Mouse (Mus musculus): ENCODE data around the gene Elavl4. TPM values are rescaled to one million over a fixed set of nuclear protein-coding genes. Genes with fewer than 3 reads are reported as not detected.

The Elavl4 gene
- polyA plus RNA-seq, 1 experiment from 2014 or later: 185 TPM

DNA sequence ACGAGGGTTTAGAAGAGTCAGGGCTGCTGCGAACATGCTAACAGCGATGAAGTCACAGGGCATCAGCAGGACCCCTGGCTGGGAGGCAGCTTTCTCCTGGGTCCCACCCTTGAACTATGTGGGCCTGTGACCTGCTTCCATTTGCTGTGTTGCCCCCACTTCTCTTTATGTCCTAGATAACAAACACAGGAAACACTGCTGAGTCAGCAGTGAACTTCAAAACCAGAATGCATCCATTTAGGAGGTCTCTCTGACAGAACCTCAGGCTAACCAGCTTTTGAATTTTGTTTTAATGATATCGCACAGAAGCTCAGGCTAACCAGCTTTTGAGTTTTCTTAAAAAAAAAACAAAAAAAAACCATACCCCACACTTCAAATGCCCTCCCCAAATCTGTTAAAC is 96.1 kb downstream of the Elavl4 start:
- Histone ChIP-seq H3K27me3 (no peaks in the 10 kb centered on the region), H3K4me1 (peaks cover 11% of the 10 kb centered on the region), H3K27ac (no peak overlapping the region), H3K4me3 (replicated peaks) (no peak overlapping the region), H3K9me3 (no peaks in the 10 kb centered on the region), H3K36me3 (replicated peaks) (peaks cover 18% of the 10 kb centered on the region), H3K4me2 (no peak overlapping the region), H3K9ac (no peak overlapping the region)
- no peak for ATAC-seq (ENCODE audit: low FRiP score)
- WGBS: 86% methylated on average over 4 of the region's 4 CpGs

DNA sequence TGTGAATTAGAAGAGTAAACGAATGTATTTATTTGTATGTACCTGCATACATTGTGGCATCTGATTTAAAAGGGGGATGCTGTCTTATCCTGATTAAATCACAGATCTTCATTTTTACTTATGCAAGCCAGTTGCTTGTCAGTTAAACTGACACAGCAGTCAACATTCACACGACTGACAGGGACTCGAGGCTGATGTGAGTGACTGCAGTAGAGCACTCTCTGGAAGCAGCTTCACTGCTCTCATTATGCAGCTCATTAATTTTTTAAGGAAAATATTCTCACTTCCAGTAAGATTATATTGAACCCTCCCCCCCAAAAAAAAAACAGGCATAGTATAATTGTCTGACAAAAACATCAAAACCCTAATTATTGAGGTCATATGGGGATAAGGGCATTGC is 101.7 kb downstream of the Elavl4 start:
- Histone ChIP-seq H3K27ac (no peak overlapping the region), H3K4me3 (replicated peaks) (no peak overlapping the region), H3K9me3 (no peaks in the 10 kb centered on the region), H3K9ac (no peak overlapping the region), H3K4me1 (peaks cover 1% of the 10 kb centered on the region; the same call in 1 of the 2 replicates), H3K36me3 (replicated peaks) (peaks cover 55% of the 10 kb centered on the region), H3K4me2 (no peak overlapping the region), H3K27me3 (no peaks in the 10 kb centered on the region)
- ATAC-seq (ENCODE audit: low FRiP score): no peak
- WGBS: 76% methylated on average over 3 of the region's 3 CpGs

DNA sequence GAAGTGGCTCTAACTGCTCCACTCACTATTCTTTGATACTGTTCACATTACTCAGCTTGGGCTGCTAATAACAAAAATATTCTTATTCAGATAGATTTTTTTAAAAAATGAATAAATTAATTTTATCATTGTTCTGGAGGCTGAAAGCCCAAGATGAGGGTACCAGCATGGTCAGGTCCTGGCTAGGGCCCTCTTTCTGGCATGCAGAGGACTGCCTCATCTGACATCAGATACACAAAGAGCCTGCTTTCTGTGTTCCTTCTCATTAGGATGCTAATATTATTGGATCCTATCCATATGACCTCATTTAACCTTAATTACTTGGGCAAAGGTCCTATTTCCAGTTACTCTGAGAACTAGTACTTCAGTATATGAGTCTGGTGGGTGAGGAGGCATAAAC is 108.8 kb downstream of the Elavl4 start:
- H3K27me3 ChIP-seq: no peaks in the 10 kb centered on the region
- H3K4me1 ChIP-seq: peaks cover 5% of the 10 kb centered on the region; the same call in 1 of the 2 replicates
- H3K4me3 ChIP-seq (replicated peaks): no peak overlapping the region
- H3K4me2 ChIP-seq: no peak overlapping the region
- ATAC-seq (ENCODE audit: low FRiP score): no peak
- H3K27ac ChIP-seq: no peak overlapping the region
- no peak overlapping the region for H3K9ac ChIP-seq
- peaks cover 60% of the 10 kb centered on the region for H3K36me3 ChIP-seq (replicated peaks)
- no peaks in the 10 kb centered on the region for H3K9me3 ChIP-seq

DNA sequence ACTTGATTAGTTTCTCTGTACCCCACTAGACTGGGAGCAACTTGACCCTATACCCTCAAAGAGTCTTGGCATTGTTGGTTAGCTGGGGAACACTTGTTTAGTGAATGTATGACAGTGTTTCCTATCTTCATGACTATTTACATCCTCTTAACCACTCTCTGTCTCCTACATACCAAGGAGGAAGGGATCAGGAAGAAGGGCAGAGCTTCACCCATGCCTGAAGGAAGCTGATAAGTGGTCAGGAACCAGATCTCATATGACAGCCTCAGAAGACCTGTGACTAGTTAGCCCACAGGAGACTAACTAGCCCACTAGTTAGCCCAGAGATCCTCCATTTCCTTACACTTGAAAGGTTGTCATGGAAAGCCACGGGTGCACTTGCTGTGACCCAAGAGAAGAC is 117.2 kb downstream of the Elavl4 start:
- peaks cover 4% of the 10 kb centered on the region; the same call in 1 of the 2 replicates for H3K4me1 ChIP-seq
- no peaks in the 10 kb centered on the region for H3K9me3 ChIP-seq
- no peaks in the 10 kb centered on the region for H3K27me3 ChIP-seq
- no peak overlapping the region for H3K27ac ChIP-seq
- ATAC-seq (ENCODE audit: low FRiP score): no peak
- no peak overlapping the region for H3K4me3 ChIP-seq (replicated peaks)
- H3K36me3 ChIP-seq (replicated peaks): peaks cover 28% of the 10 kb centered on the region; the same call in 1 of the 2 replicates
- no peak overlapping the region for H3K4me2 ChIP-seq
- WGBS: 57% methylated on average over 1 of the region's 1 CpGs
- H3K9ac ChIP-seq: no peak overlapping the region

DNA sequence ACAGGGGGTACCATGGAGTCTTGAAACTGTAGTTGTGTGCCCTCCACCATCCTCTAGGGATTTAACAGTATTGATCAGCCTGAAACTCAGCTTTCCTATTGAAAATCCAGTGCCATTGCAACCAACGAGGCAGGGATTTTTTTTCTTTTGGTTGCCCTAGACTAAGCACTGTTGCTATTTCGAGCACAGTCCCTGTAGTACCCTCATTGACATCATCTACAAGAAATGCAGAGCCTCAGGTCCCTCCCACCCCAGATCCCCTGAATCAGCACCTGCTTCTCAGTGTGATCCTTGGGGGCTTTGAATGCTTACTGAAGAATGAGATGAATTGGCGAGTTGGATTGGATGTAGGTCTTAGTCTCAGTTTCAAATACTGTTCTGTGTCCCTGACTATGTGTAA is 119.4 kb downstream of the Elavl4 start:
- Histone ChIP-seq H3K36me3 (replicated peaks) (peaks cover 22% of the 10 kb centered on the region; the same call in 1 of the 2 replicates), H3K27ac (no peak overlapping the region), H3K4me1 (peaks cover 11% of the 10 kb centered on the region; the same call in 1 of the 2 replicates), H3K4me2 (no peak overlapping the region), H3K27me3 (no peaks in the 10 kb centered on the region), H3K9me3 (no peaks in the 10 kb centered on the region), H3K4me3 (replicated peaks) (no peak overlapping the region), H3K9ac (no peak overlapping the region)
- peak; percentile 20; the same call in 1 of the 2 replicates for ATAC-seq (ENCODE audit: low FRiP score)
- 48% methylated on average over 3 of the region's 3 CpGs for WGBS

DNA sequence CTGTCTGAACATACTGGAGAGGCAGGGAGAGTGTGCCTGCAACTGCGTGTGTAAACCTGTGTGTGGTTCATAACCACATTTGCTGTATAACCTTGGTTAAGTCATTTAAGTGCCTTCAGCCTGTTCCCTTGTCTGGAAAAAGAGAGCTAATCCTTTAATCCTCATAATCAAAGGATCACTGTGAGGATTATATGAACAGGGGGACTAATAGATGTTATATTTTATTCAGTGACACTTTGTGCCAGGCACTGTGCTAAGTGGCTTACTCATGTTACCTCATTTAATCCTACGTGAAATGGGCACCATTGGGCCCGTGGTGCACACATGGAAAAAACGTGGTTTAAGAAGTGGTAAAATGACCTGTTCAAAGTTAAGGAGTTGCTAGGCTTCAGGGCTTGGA is 119.9 kb downstream of the Elavl4 start:
- peaks cover 22% of the 10 kb centered on the region; the same call in 1 of the 2 replicates for H3K36me3 ChIP-seq (replicated peaks)
- H3K4me3 ChIP-seq (replicated peaks): no peak overlapping the region
- 57% methylated on average over 4 of the region's 4 CpGs for WGBS
- no peaks in the 10 kb centered on the region for H3K27me3 ChIP-seq
- H3K4me2 ChIP-seq: no peak overlapping the region
- peak; percentile 10; the same call in 1 of the 2 replicates for ATAC-seq (ENCODE audit: low FRiP score)
- H3K27ac ChIP-seq: no peak overlapping the region
- H3K9me3 ChIP-seq: no peaks in the 10 kb centered on the region
- no peak overlapping the region for H3K9ac ChIP-seq
- H3K4me1 ChIP-seq: peaks cover 13% of the 10 kb centered on the region; the same call in 1 of the 2 replicates

DNA sequence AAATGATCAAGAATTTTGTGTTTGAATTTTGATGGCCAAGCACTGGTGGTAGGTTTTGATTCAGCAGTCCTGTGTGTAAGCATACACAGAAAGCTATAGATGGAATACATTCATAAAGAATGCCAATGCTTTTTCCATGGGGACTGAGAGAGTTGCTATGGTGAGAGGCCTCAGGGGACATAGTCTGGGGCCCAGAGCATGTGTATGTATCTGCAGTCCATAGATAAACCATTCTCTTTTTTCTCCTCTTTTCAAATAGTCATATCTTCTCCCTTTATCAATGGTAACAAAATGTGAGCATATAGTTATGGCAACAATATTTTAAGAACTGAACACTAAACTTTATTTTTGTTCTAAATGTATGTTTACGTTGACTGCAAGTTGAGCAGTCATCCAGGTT is 122.1 kb downstream of the Elavl4 start:
- Histone ChIP-seq H3K4me3 (replicated peaks) (no peak overlapping the region), H3K27me3 (no peaks in the 10 kb centered on the region), H3K4me1 (peaks cover 13% of the 10 kb centered on the region; the same call in 1 of the 2 replicates), H3K36me3 (replicated peaks) (peaks cover 23% of the 10 kb centered on the region; the same call in 1 of the 2 replicates), H3K9ac (no peak overlapping the region), H3K27ac (no peak overlapping the region), H3K4me2 (no peak overlapping the region), H3K9me3 (no peaks in the 10 kb centered on the region)
- ATAC-seq (ENCODE audit: low FRiP score): no peak
- 100% methylated on average over 1 of the region's 1 CpGs for WGBS

DNA sequence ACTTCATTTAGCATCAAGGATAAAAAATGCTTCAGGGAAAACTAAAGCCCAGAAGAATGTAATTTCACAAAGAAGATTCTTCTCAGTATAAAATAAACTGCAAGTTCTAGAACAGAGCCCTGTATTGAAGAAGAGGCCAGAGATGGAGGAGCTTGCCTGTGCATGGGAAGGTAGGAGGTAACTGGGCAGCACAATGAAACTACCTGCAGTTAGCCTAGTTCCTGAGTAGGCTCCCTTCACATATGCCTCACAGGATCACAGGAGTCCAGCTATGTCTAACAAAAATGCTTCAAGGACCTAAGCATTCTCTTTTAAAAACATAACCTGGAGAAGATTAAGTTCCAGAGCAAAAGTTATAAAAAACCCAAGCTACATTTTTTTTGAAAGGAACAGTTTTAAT is 122.5 kb downstream of the Elavl4 start:
- ATAC-seq (ENCODE audit: low FRiP score): no peak
- H3K4me2 ChIP-seq: no peak overlapping the region
- peaks cover 13% of the 10 kb centered on the region; the same call in 1 of the 2 replicates for H3K4me1 ChIP-seq
- no peaks in the 10 kb centered on the region for H3K27me3 ChIP-seq
- H3K36me3 ChIP-seq (replicated peaks): peaks cover 23% of the 10 kb centered on the region; the same call in 1 of the 2 replicates
- H3K4me3 ChIP-seq (replicated peaks): no peak overlapping the region
- H3K9me3 ChIP-seq: no peaks in the 10 kb centered on the region
- H3K9ac ChIP-seq: no peak overlapping the region
- H3K27ac ChIP-seq: no peak overlapping the region

DNA sequence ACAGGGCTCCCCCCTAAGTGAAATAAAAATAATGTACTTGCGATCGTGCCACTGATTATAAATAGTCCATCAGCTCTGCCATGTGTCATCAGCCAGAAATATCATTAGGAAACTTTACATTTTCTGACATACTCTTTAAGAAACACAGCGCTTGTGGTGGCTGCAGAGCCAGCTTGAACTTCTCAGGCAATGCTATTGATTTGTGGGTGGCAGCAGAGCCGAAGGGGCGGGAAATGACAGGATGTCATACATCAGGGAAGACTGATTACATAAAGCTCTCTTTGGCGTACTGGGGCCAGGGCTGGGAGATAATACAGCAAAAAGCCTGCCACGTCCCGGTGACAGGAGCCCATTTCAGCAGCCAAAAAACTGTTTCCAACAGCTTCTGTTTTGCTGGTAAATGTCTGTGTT is 124.1 kb downstream of the Elavl4 start:
- Histone ChIP-seq H3K4me2 (no peak overlapping the region), H3K9ac (no peak overlapping the region), H3K4me3 (replicated peaks) (no peak overlapping the region), H3K27ac (no peak overlapping the region), H3K9me3 (no peaks in the 10 kb centered on the region), H3K4me1 (peaks cover 13% of the 10 kb centered on the region; the same call in 1 of the 2 replicates), H3K36me3 (replicated peaks) (peaks cover 19% of the 10 kb centered on the region), H3K27me3 (no peaks in the 10 kb centered on the region)
- WGBS: 83% methylated on average over 8 of the region's 8 CpGs
- no peak for ATAC-seq (ENCODE audit: low FRiP score)

DNA sequence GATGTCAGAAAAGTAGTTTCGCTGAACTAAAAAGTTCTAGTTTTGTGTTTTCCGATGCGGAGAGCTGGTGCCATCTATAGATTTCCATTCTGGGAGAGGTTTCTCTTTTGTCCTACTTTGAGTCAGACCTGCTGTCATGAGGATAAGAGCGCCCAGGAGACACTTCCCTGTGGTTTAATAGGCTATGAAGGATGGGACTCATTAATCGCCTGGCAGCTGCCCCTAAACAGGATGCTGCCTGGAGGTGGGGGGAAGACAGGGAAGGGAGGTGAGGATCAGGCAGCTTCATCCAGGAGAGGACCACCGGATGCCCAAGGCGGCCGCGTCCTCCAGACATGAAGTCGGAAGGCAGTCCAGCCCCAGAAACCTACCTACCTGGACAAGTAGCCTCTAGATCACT is 126.2 kb downstream of the Elavl4 start:
- no peak overlapping the region for H3K27ac ChIP-seq
- H3K36me3 ChIP-seq (replicated peaks): peaks cover 15% of the 10 kb centered on the region; the same call in 1 of the 2 replicates
- H3K4me1 ChIP-seq: peaks cover 10% of the 10 kb centered on the region; the same call in 1 of the 2 replicates
- H3K4me3 ChIP-seq (replicated peaks): no peak overlapping the region
- WGBS: 85% methylated on average over 10 of the region's 10 CpGs
- H3K4me2 ChIP-seq: no peak overlapping the region
- no peak for ATAC-seq (ENCODE audit: low FRiP score)
- H3K9ac ChIP-seq: no peak overlapping the region
- no peaks in the 10 kb centered on the region for H3K27me3 ChIP-seq
- H3K9me3 ChIP-seq: no peaks in the 10 kb centered on the region

DNA sequence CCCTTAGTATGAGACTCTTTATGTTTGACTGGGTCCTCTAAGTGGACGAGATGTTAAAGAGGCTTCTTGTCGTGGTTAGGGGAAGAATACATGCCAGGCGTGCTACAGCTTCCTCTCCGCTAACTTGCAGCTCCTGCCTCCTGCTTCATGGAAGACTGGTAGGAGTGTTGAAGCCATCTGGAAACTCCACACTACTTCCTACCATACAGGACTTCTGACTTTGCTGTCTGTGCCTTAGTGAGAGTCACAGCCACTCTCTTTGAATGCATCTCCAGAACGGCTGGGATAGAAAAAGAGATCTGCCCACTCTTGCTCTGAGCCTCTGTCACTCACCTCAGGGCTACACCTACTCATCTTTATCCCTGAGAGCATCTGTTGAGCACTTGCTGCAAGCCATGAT is 132.9 kb downstream of the Elavl4 start:
- peaks cover 9% of the 10 kb centered on the region for H3K4me1 ChIP-seq
- WGBS: 89% methylated on average over 5 of the region's 5 CpGs

DNA sequence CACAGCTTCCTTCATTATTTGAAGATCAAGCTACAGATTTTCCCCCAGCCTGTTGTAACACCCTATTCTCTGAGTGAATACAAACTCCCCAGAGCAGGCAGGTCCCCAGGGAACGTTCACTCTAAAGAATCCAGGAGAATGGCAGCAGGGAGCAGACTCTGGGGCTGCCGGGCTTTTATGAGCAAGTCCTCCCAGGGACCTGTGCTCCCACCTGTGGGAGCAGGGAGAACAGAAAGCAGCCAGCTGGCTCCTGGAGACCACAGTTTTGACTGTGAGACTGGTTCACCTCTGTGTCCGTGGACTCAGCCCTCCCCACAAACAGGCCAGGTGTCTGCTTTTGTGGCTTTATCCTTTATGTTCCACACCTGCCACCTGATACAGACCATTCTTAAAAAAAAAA is 134.2 kb downstream of the Elavl4 start:
- Histone ChIP-seq H3K9ac (no peak overlapping the region), H3K27ac (no peak overlapping the region), H3K4me2 (no peak overlapping the region), H3K4me1 (peaks cover 11% of the 10 kb centered on the region), H3K27me3 (no peaks in the 10 kb centered on the region), H3K4me3 (replicated peaks) (no peak overlapping the region), H3K9me3 (no peaks in the 10 kb centered on the region), H3K36me3 (replicated peaks) (peaks cover 28% of the 10 kb centered on the region)
- ATAC-seq (ENCODE audit: low FRiP score): no peak
- WGBS: 56% methylated on average over 3 of the region's 3 CpGs

More for the DNA sequence above, 132.9 kb downstream of the Elavl4 start:
- Histone ChIP-seq H3K9ac (no peak overlapping the region), H3K4me2 (no peak overlapping the region), H3K36me3 (replicated peaks) (peaks cover 29% of the 10 kb centered on the region), H3K9me3 (no peaks in the 10 kb centered on the region), H3K27me3 (no peaks in the 10 kb centered on the region), H3K4me3 (replicated peaks) (no peak overlapping the region), H3K27ac (no peak overlapping the region)
- ATAC-seq (ENCODE audit: low FRiP score): no peak

DNA sequence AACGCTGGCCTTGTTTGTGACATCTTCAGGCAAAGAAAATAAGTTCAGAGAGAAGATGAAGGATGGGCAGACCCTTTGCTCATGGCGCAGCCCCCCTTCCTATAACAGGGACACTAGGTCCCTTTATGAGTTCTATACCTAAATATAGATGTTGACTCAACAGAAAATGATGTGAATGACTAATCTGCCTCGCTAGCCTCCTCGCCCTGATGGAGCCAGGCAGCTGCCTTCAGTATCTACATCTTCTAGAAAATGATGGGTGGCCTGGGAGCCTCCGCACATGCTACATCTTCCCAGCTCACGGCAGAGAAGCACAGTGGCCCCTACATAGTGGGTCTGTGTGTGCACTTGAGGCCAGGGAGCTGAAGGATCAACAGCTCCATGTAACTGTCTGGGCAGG is 137.2 kb downstream of the Elavl4 start:
- Histone ChIP-seq H3K27ac (no peak overlapping the region), H3K4me3 (replicated peaks) (no peak overlapping the region), H3K27me3 (no peaks in the 10 kb centered on the region), H3K4me2 (no peak overlapping the region), H3K9me3 (no peaks in the 10 kb centered on the region), H3K9ac (no peak overlapping the region), H3K4me1 (peaks cover 34% of the 10 kb centered on the region), H3K36me3 (replicated peaks) (peaks cover 38% of the 10 kb centered on the region)
- ATAC-seq (ENCODE audit: low FRiP score): no peak
- WGBS: 94% methylated on average over 6 of the region's 6 CpGs

Data from forebrain, embryonic 12.5 days (tissue).